Mouse (Mus musculus) lung, embryonic 16.5 days (tissue): ENCODE measurements around the gene Car2. TPM values are rescaled to one million over a fixed set of nuclear protein-coding genes. Genes with fewer than 3 reads are reported as not detected.

Experiments used
- ATAC-seq: fragments of 200-750 bp; cut with Nextera tagmentation; 2 replicates; pipeline ENCODE4 v1.8.0; 2017; ENCODE audit warnings: low read depth, mild to moderate bottlenecking, moderate library complexity
- H3K27ac ChIP-seq: fragments of 300-500 bp; sonication (generic); 2 replicates; pipeline ENCODE4 v1.5.1; 2014; ENCODE audit warnings: mild to moderate bottlenecking, control low read depth, low read length
- H3K27me3 ChIP-seq: fragments of 300-500 bp; sonication (generic); 2 replicates; pipeline ENCODE4 v1.6.1; 2014; ENCODE audit warnings: low read depth, low read length, mixed read lengths; ENCODE audit not compliant: control insufficient read depth, insufficient read depth
- H3K36me3 ChIP-seq: fragments of 300-500 bp; sonication (generic); 2 replicates; pipeline ENCODE4 v1.6.1; 2014; ENCODE audit warnings: low read length; ENCODE audit not compliant: control insufficient read depth, insufficient read depth
- H3K4me1 ChIP-seq: fragments of 300-500 bp; sonication (generic); replicated peaks from 2 replicates; pipeline ENCODE4 v1.6.1; 2014; ENCODE audit warnings: low read length, mixed read lengths; ENCODE audit not compliant: control insufficient read depth, insufficient read depth
- H3K4me2 ChIP-seq: fragments of 300-500 bp; sonication (generic); 2 replicates; pipeline ENCODE4 v1.6.1; 2014; ENCODE audit warnings: low read depth, low read length, control low read depth
- H3K4me3 ChIP-seq: fragments of 300-500 bp; sonication (generic); 2 replicates; pipeline ENCODE4 v1.5.1; 2014; ENCODE audit warnings: mild to moderate bottlenecking, low read length, control low read depth
- H3K9ac ChIP-seq: fragments of 300-500 bp; sonication (generic); 2 replicates; pipeline ENCODE4 v1.6.1; 2014; ENCODE audit warnings: low read length, control low read depth
- H3K9me3 ChIP-seq: fragments of 300-500 bp; sonication (generic); 2 replicates; pipeline ENCODE4 v1.6.1; 2016; ENCODE audit warnings: low read length; ENCODE audit not compliant: control insufficient read depth
- WGBS: fragments of 180-500 bp; shearing (Covaris S2); extraction: QIAGEN DNeasy Blood & Tissue Kit; methylation state at CpG from one replicate; pipeline ENCODE4 v1.1.7; 2014; 5-methylcytosine and 5-hydroxymethylcytosine counted together
- polyA plus RNA-seq: library from polyadenylated mRNA; unstranded; fragments of >200 nt; fragmentation: Nextera tagmentation; extraction: Ambion mirVana; gene quantifications from 2 replicates; pipeline ENCODE4 v1.2.1, GENCODE M21; 2015

Gene Car2
- polyA plus RNA-seq, 1 experiment from 2014 or later: 407 TPM

- H3K36me3 ChIP-seq: no peaks in the 10 kb centered on the region; the same call in 1 of the 2 replicates
- peak overlapping the region; percentile 90 for H3K4me3 ChIP-seq
- H3K9ac ChIP-seq: peak overlapping the region; percentile 97
- no peak for ATAC-seq
- H3K4me1 ChIP-seq: peaks cover 22% of the 10 kb centered on the region
- peak overlapping the region; percentile 95 for H3K27ac ChIP-seq
- no peaks in the 10 kb centered on the region for H3K27me3 ChIP-seq
- H3K9me3 ChIP-seq: no peaks in the 10 kb centered on the region
- 30% methylated on average over 10 of the region's 10 CpGs for WGBS
- H3K4me2 ChIP-seq: peak overlapping the region; percentile 71
Observed at GRCm38 (mm10) chr3:14887686-14888295, 1.7 kb downstream of the Car2 start.

GRCm38 (mm10) chr3:14888549-14888948 is 2.5 kb downstream of the Car2 start:
- peak overlapping the region; percentile 94 for H3K27ac ChIP-seq

GRCm38 (mm10) chr3:14889085-14889484 is 3.0 kb downstream of the Car2 start:
- H3K27ac ChIP-seq: peak overlapping the region; percentile 94
- no peaks in the 10 kb centered on the region for H3K9me3 ChIP-seq
- H3K9ac ChIP-seq: peak overlapping the region; percentile 72
- no peaks in the 10 kb centered on the region for H3K27me3 ChIP-seq
- H3K36me3 ChIP-seq: no peaks in the 10 kb centered on the region; the same call in 1 of the 2 replicates
- peak overlapping the region; percentile 71 for H3K4me2 ChIP-seq
- peak overlapping the region; percentile 50 for H3K4me3 ChIP-seq
- H3K4me1 ChIP-seq: peaks cover 22% of the 10 kb centered on the region
- 15% methylated on average over 2 of the region's 2 CpGs for WGBS
- no peak for ATAC-seq

More at GRCm38 (mm10) chr3:14888549-14888948, 2.5 kb downstream of the Car2 start:
- no peak for ATAC-seq
- WGBS: 50% methylated on average over 2 of the region's 2 CpGs
- Histone ChIP-seq H3K4me2 (peak overlapping the region; percentile 71), H3K4me3 (peak overlapping the region; percentile 50), H3K36me3 (no peaks in the 10 kb centered on the region; the same call in 1 of the 2 replicates), H3K9me3 (no peaks in the 10 kb centered on the region), H3K9ac (peak overlapping the region; percentile 72), H3K4me1 (peaks cover 22% of the 10 kb centered on the region), H3K27me3 (no peaks in the 10 kb centered on the region)

- Histone ChIP-seq H3K27ac (peak overlapping the region; percentile 94), H3K9ac (peak overlapping the region; percentile 72), H3K4me3 (peak overlapping the region; percentile 50), H3K9me3 (no peaks in the 10 kb centered on the region), H3K4me2 (peak overlapping the region; percentile 71), H3K4me1 (peaks cover 22% of the 10 kb centered on the region), H3K36me3 (no peaks in the 10 kb centered on the region; the same call in 1 of the 2 replicates), H3K27me3 (no peaks in the 10 kb centered on the region)
- ATAC-seq: peak; percentile 30
- 28% methylated on average over 4 of the region's 4 CpGs for WGBS
Observed at GRCm38 (mm10) chr3:14889716-14890409, 3.8 kb downstream of the Car2 start.

GRCm38 (mm10) chr3:14892991-14893390 is 6.9 kb downstream of the Car2 start:
- peak overlapping the region; percentile 13; the same call in 1 of the 2 replicates for H3K4me3 ChIP-seq
- H3K4me1 ChIP-seq: peaks cover 22% of the 10 kb centered on the region
- no peak overlapping the region for H3K9ac ChIP-seq
- no peak for ATAC-seq
- 0 out of 2 replicates have a peak overlapping the region, but pooled peaks have one; percentile 13 for H3K27ac ChIP-seq
- H3K9me3 ChIP-seq: no peaks in the 10 kb centered on the region
- H3K27me3 ChIP-seq: no peaks in the 10 kb centered on the region
- WGBS: 56% methylated on average over 3 of the region's 3 CpGs
- H3K4me2 ChIP-seq: peak overlapping the region; percentile 37
- H3K36me3 ChIP-seq: peaks cover 18% of the 10 kb centered on the region

GRCm38 (mm10) chr3:14893700-14894099 is 7.6 kb downstream of the Car2 start:
- H3K9ac ChIP-seq: no peak overlapping the region
- H3K27me3 ChIP-seq: no peaks in the 10 kb centered on the region
- H3K4me2 ChIP-seq: no peak overlapping the region
- H3K4me1 ChIP-seq: peaks cover 17% of the 10 kb centered on the region
- no peak for ATAC-seq
- no peak overlapping the region for H3K27ac ChIP-seq
- no peak overlapping the region for H3K4me3 ChIP-seq
- H3K36me3 ChIP-seq: peaks cover 18% of the 10 kb centered on the region
- 47% methylated on average over 5 of the region's 5 CpGs for WGBS
- H3K9me3 ChIP-seq: no peaks in the 10 kb centered on the region

GRCm38 (mm10) chr3:14895333-14895732 is 9.3 kb downstream of the Car2 start:
- Histone ChIP-seq H3K4me2 (no peak overlapping the region), H3K9me3 (no peaks in the 10 kb centered on the region), H3K36me3 (peaks cover 28% of the 10 kb centered on the region), H3K4me3 (no peak overlapping the region), H3K4me1 (peaks cover 11% of the 10 kb centered on the region), H3K9ac (no peak overlapping the region), H3K27ac (no peak overlapping the region), H3K27me3 (no peaks in the 10 kb centered on the region)
- WGBS: 88% methylated on average over 3 of the region's 3 CpGs
- no peak for ATAC-seq

GRCm38 (mm10) chr3:14897770-14898169 is 11.7 kb downstream of the Car2 start:
- Histone ChIP-seq H3K4me3 (no peak overlapping the region), H3K27me3 (no peaks in the 10 kb centered on the region), H3K9me3 (no peaks in the 10 kb centered on the region), H3K4me1 (peaks cover 6% of the 10 kb centered on the region; the same call in 1 of the 2 replicates), H3K9ac (no peak overlapping the region), H3K27ac (peak overlapping the region; percentile 18), H3K36me3 (peaks cover 48% of the 10 kb centered on the region), H3K4me2 (no peak overlapping the region)
- 75% methylated on average over 6 of the region's 6 CpGs for WGBS
- no peak for ATAC-seq

- 87% methylated on average over 3 of the region's 3 CpGs for WGBS
- no peak for ATAC-seq
Observed at GRCm38 (mm10) chr3:14903380-14903779, 17.3 kb downstream of the Car2 start.

More at GRCm38 (mm10) chr3:14903380-14903779, 17.3 kb downstream of the Car2 start:
- Histone ChIP-seq H3K9me3 (no peaks in the 10 kb centered on the region), H3K4me3 (no peak overlapping the region), H3K4me2 (no peak overlapping the region), H3K27me3 (no peaks in the 10 kb centered on the region), H3K36me3 (peaks cover 39% of the 10 kb centered on the region), H3K9ac (no peak overlapping the region), H3K27ac (no peak overlapping the region), H3K4me1 (0 out of 2 replicates have a peak, but pooled peaks cover 2% of the 10 kb centered on the region)
